21 mouse cellular contexts compared by ENCODE assay signal in the genomic region with DNA sequence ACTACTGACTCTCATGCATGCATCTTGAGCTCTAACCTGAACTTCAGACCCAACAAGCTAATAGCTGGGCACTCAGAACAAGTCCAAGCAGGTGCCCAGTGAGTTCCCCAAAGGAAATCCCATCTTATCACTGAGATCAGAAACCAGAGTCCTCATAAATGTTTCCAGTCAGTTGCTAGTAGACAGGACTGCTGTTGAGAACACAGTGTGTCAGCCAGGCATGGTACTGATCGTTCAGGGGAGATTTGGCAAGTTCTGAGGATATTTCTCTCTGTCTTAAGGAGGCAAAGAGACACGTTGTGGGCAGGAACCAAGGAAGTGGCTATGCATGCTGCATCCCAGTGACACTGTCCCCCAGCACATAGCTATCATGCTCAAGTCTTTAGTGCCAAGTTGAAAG.
DNase-seq lines count a peak whose midpoint lies in the region; TF ChIP-seq lines count a peak whose summit lies in the region.
"Had no signal": no experiment of that assay in that cellular context is flagged by ENCODE, and none has a peak within 500 bp of the region (broad histone marks: within the 10 kb centered on the region; RNA-seq: fewer than 3 reads in every experiment).

No protein-coding gene starts in this region.

- no peak for TF ChIP-seq CTCF in layer of hippocampus, adult 2 months (conservative IDR thresholded peaks at IDR 0.05)
- TF ChIP-seq CTCF in thymus, adult 2 months (IDR thresholded peaks at IDR 0.05; ENCODE audit: borderline replicate concordance, control insufficient read depth, extremely low read depth, insufficient read depth, low read length, poor library complexity): no peak

- peak overlapping the region; percentile 57 for H3K27ac ChIP-seq in layer of hippocampus, adult 2 months
- no peak overlapping the region for H3K27ac ChIP-seq in thymus, adult 2 months (ENCODE audit: control insufficient read depth, insufficient read depth, low read length)
- H3K27ac ChIP-seq: embryonic facial prominence, embryonic 15.5 days; forebrain, embryonic 15.5 days; hindbrain, embryonic 10.5 days; hindbrain, embryonic 14.5 days had no signal

- no peak overlapping the region for H3K4me3 ChIP-seq in layer of hippocampus, adult 2 months
- H3K4me3 ChIP-seq in thymus, adult 2 months (ENCODE audit: control insufficient read depth, insufficient read depth, low read length): no peak overlapping the region
- H3K4me3 ChIP-seq: embryonic facial prominence, embryonic 15.5 days; erythroblast, embryonic 14.5 days; forebrain, embryonic 15.5 days; heart, embryonic 12.5 days; hindbrain, embryonic 10.5 days had no signal

- no peak for TF ChIP-seq POLR2A in thymus, adult 2 months (IDR thresholded peaks at IDR 0.05; ENCODE audit: control insufficient read depth, extremely low read depth, insufficient read depth, low read length, poor library complexity)

- H3K27me3 ChIP-seq in thymus, adult 2 months (ENCODE audit: control insufficient read depth, insufficient read depth, low read length): no peaks in the 10 kb centered on the region
- H3K27me3 ChIP-seq: CH12.LX; embryonic facial prominence, embryonic 15.5 days; forebrain, embryonic 15.5 days; heart, embryonic 12.5 days had no signal

- H3K4me1 ChIP-seq in thymus, adult 2 months (replicated peaks; ENCODE audit: control insufficient read depth, insufficient read depth, low read length): 0 out of 2 replicates have a peak, but pooled peaks cover 2% of the 10 kb centered on the region
- H3K4me1 ChIP-seq: embryonic facial prominence, embryonic 15.5 days; forebrain, embryonic 15.5 days; heart, embryonic 12.5 days; hindbrain, embryonic 10.5 days had no signal

- WGBS in thymus, adult 2 months: 23% methylated on average over 2 of the region's 2 CpGs

- no peak for DNase-seq in layer of hippocampus, adult 2 months (ENCODE audit: low spot score in 2 of 2)
- no peak for DNase-seq in layer of hippocampus, postnatal 36 days
- DNase-seq in right cerebral cortex, adult 18-20 months: peak; percentile 19
- no peak for DNase-seq in right cerebral cortex, adult 2 months (ENCODE audit: low spot score in 2 of 2)
- DNase-seq in brain, adult 2 months (ENCODE audit: low read depth, low spot score): peak; percentile 31
- peak; percentile 19 for DNase-seq in naive thymus-derived CD4-positive, alpha-beta T cell, adult 2 months (ENCODE audit: low read depth)
- DNase-seq in thymus, adult 2 months: no peak
- no peak for DNase-seq in neural tube, embryonic 10.5 days (ENCODE audit: extremely low spot score, low spot score)
- DNase-seq: adrenal gland, adult 2 months; adrenal gland, postnatal 25 days; cerebellum, adult 2 months; cerebellum, postnatal 10 days; embryo, embryonic 11 days; gastrocnemius, postnatal 14 days had no signal

- H3K36me3 ChIP-seq in thymus, adult 2 months (ENCODE audit: control insufficient read depth, insufficient read depth, low read length): no peaks in the 10 kb centered on the region
- H3K36me3 ChIP-seq: embryonic facial prominence, embryonic 15.5 days; forebrain, embryonic 15.5 days; heart, embryonic 12.5 days; hindbrain, embryonic 10.5 days had no signal

Comparison
In these comparisons a context has a peak if more than half of its experiments do, and no peak if none do; other contexts are left out.
1. DNase-seq: peak in right cerebral cortex, adult 18-20 months (single experiment), brain, adult 2 months (single experiment) and naive thymus-derived CD4-positive, alpha-beta T cell, adult 2 months (single experiment); none in layer of hippocampus, adult 2 months (0 of 2), layer of hippocampus, postnatal 36 days (0 of 2), right cerebral cortex, adult 2 months (0 of 2), thymus, adult 2 months (single experiment) and neural tube, embryonic 10.5 days (single experiment).